Mouse (Mus musculus) myocyte (in vitro differentiated cells): ENCODE data around the gene Exoc7. TPM values are rescaled to one million over a fixed set of nuclear protein-coding genes. Genes with fewer than 3 reads are reported as not detected.

Experiments used
- H3K27me3 ChIP-seq: one replicate; pipeline ENCODE4 v1.6.1; 2011; ENCODE audit not compliant: control insufficient read depth, insufficient read depth, insufficient read length
- H3K36me3 ChIP-seq: one replicate; pipeline ENCODE4 v1.6.1; 2011; ENCODE audit not compliant: control insufficient read depth, insufficient read depth
- H3K4me2 ChIP-seq: one replicate; pipeline ENCODE4 v1.6.1; 2011; ENCODE audit warnings: low read depth, control low read depth
- H3K4me3 ChIP-seq: one replicate; pipeline ENCODE4 v1.5.1; 2011; ENCODE audit warnings: mild to moderate bottlenecking, control low read depth, moderate library complexity
- H3K79me2 ChIP-seq: one replicate; pipeline ENCODE4 v1.6.1; 2011; ENCODE audit not compliant: control insufficient read depth, insufficient read depth
- H3ac ChIP-seq: one replicate; pipeline ENCODE4 v1.6.1; 2011; ENCODE audit not compliant: control insufficient read depth, insufficient read length
- CEBPB ChIP-seq: IDR thresholded peaks from 2 replicates; pipeline ENCODE4 v1.6.1; 2011; ENCODE audit warnings: mild to moderate bottlenecking, moderate library complexity; ENCODE audit not compliant: poor library complexity, insufficient read depth, severe bottlenecking
- E2F4 ChIP-seq: IDR thresholded peaks from one replicate; pipeline ENCODE4 v1.6.1; 2011; ENCODE audit warnings: mild to moderate bottlenecking, control low read depth, moderate library complexity; ENCODE audit not compliant: insufficient read depth
- MAX ChIP-seq: IDR thresholded peaks from one replicate; pipeline ENCODE4 v1.6.1; 2011; ENCODE audit warnings: low read depth, mild to moderate bottlenecking, control low read depth
- MYOD1 ChIP-seq, 3 experiments: IDR thresholded peaks; one replicate each; pipeline ENCODE4 v1.6.1; 2011; ENCODE audit warnings: control low read depth in 2 of 3, low read depth in 2 of 3, mild to moderate bottlenecking in 2 of 3, moderate library complexity in 1 of 3; ENCODE audit not compliant: insufficient read length in 2 of 3, control insufficient read depth in 1 of 3
- MYOG ChIP-seq, 3 experiments: IDR thresholded peaks; one replicate each; pipeline ENCODE4 v1.6.1; 2011; ENCODE audit warnings: control low read depth in 2 of 3, low read depth in 2 of 3, mild to moderate bottlenecking in 2 of 3; ENCODE audit not compliant: insufficient read length in 2 of 3, control insufficient read depth in 1 of 3, insufficient read depth in 1 of 3
- POLR2A ChIP-seq: IDR thresholded peaks from one replicate; pipeline ENCODE4 v1.6.1; 2011; ENCODE audit warnings: low read depth, mild to moderate bottlenecking, control low read depth, moderate library complexity; ENCODE audit not compliant: insufficient read length
- POLR2AphosphoS2 ChIP-seq: IDR thresholded peaks from one replicate; pipeline ENCODE4 v1.6.1; 2011; ENCODE audit warnings: low read depth, control low read depth; ENCODE audit not compliant: insufficient read length
- REST ChIP-seq: IDR thresholded peaks from one replicate; pipeline ENCODE4 v1.6.1; 2011; ENCODE audit warnings: mild to moderate bottlenecking, control low read depth, moderate library complexity; ENCODE audit not compliant: insufficient read depth, insufficient read length
- SRF ChIP-seq: IDR thresholded peaks from one replicate; pipeline ENCODE4 v1.6.1; 2011; ENCODE audit warnings: low read depth; ENCODE audit not compliant: control insufficient read depth, insufficient read length
- TCF12 ChIP-seq: IDR thresholded peaks from one replicate; pipeline ENCODE4 v1.6.1; 2011; ENCODE audit warnings: mild to moderate bottlenecking, control low read depth; ENCODE audit not compliant: poor library complexity, insufficient read depth, severe bottlenecking
- TCF3 ChIP-seq: IDR thresholded peaks from one replicate; pipeline ENCODE4 v1.6.1; 2011; ENCODE audit warnings: low read depth, control low read depth; ENCODE audit not compliant: insufficient read length
- USF1 ChIP-seq: IDR thresholded peaks from one replicate; pipeline ENCODE4 v1.6.1; 2011; ENCODE audit warnings: low read depth, mild to moderate bottlenecking, control low read depth, moderate library complexity
- polyA plus RNA-seq: library from polyadenylated mRNA; unstranded; fragments of >200 nt; fragmentation: generic; extraction: Trizol; gene quantifications from one replicate; pipeline ENCODE4 v1.2.1, GENCODE M21; 2012; ENCODE audit warnings: missing spikeins

Exoc7 gene
- polyA plus RNA-seq, 1 experiment: 55.0 TPM

- Histone ChIP-seq H3K27me3 (no peaks in the 10 kb centered on the region), H3K4me3 (no peak overlapping the region), H3K4me2 (no peak overlapping the region), H3ac (no peak overlapping the region), H3K79me2 (no peaks in the 10 kb centered on the region), H3K36me3 (peaks cover 4% of the 10 kb centered on the region)
- TF ChIP-seq MYOD1 (IDR thresholded peaks at IDR 0.05; ENCODE audit: control insufficient read depth in 1 of 3, insufficient read length in 2 of 3, low read depth in 2 of 3): peak in 1 of 3 experiments; percentile 83
- no peak for TF ChIP-seq MAX
- no peak for TF ChIP-seq CEBPB
- TF ChIP-seq MYOG (IDR thresholded peaks at IDR 0.05; ENCODE audit: control insufficient read depth in 1 of 3, insufficient read depth in 1 of 3, insufficient read length in 2 of 3, low read depth in 2 of 3): peak in 1 of 3 experiments; percentile 62
- no peak for TF ChIP-seq TCF12
- no peak for TF ChIP-seq E2F4
- TF ChIP-seq POLR2A: no peak
- TF ChIP-seq POLR2AphosphoS2: no peak
- no peak for TF ChIP-seq USF1
- no peak for TF ChIP-seq REST
- TF ChIP-seq TCF3: no peak
Observed at GRCm38 (mm10) chr11:116347955-116348354, 40.9 kb upstream of the Exoc7 start.

- Histone ChIP-seq H3K4me3 (no peak overlapping the region), H3K79me2 (no peaks in the 10 kb centered on the region), H3ac (no peak overlapping the region), H3K4me2 (no peak overlapping the region), H3K36me3 (peaks cover 4% of the 10 kb centered on the region), H3K27me3 (no peaks in the 10 kb centered on the region)
- TF ChIP-seq SRF (no peak), TCF12 (no peak), MYOD1 (IDR thresholded peaks at IDR 0.05; ENCODE audit: control insufficient read depth in 1 of 3, insufficient read length in 2 of 3, low read depth in 2 of 3) (peak in 2 of 3 experiments; percentile 41 to 83), E2F4 (no peak), MYOG (IDR thresholded peaks at IDR 0.05; ENCODE audit: control insufficient read depth in 1 of 3, insufficient read depth in 1 of 3, insufficient read length in 2 of 3, low read depth in 2 of 3) (peak; percentile 13 to 87 (median 51))
Observed at GRCm38 (mm10) chr11:116347012-116347411, 40.0 kb upstream of the Exoc7 start.

- Histone ChIP-seq H3K79me2 (no peaks in the 10 kb centered on the region), H3K4me2 (no peak overlapping the region), H3ac (no peak overlapping the region), H3K36me3 (no peaks in the 10 kb centered on the region), H3K4me3 (no peak overlapping the region), H3K27me3 (no peaks in the 10 kb centered on the region)
- TF ChIP-seq CEBPB: no peak
- no peak for TF ChIP-seq MAX
- no peak for TF ChIP-seq TCF12
- no peak for TF ChIP-seq E2F4
- TF ChIP-seq POLR2AphosphoS2: no peak
- TF ChIP-seq REST: no peak
- TF ChIP-seq USF1: no peak
- TF ChIP-seq TCF3: no peak
- no peak for TF ChIP-seq SRF
- TF ChIP-seq MYOD1 (IDR thresholded peaks at IDR 0.05; ENCODE audit: control insufficient read depth in 1 of 3, insufficient read length in 2 of 3, low read depth in 2 of 3): no peak
- TF ChIP-seq POLR2A: no peak
- TF ChIP-seq MYOG (IDR thresholded peaks at IDR 0.05; ENCODE audit: control insufficient read depth in 1 of 3, insufficient read depth in 1 of 3, insufficient read length in 2 of 3, low read depth in 2 of 3): no peak
Observed at GRCm38 (mm10) chr11:116342069-116342791, 35.2 kb upstream of the Exoc7 start.

GRCm38 (mm10) chr11:116337531-116337930, 30.5 kb upstream of the Exoc7 start:
- H3K36me3 ChIP-seq: no peaks in the 10 kb centered on the region
- H3K4me3 ChIP-seq: no peak overlapping the region
- no peaks in the 10 kb centered on the region for H3K79me2 ChIP-seq
- H3ac ChIP-seq: no peak overlapping the region
- H3K27me3 ChIP-seq: no peaks in the 10 kb centered on the region
- no peak for TF ChIP-seq REST
- TF ChIP-seq POLR2A: no peak
- no peak for TF ChIP-seq MAX
- no peak overlapping the region for H3K4me2 ChIP-seq

- H3ac ChIP-seq: no peak overlapping the region
- H3K79me2 ChIP-seq: no peaks in the 10 kb centered on the region
- no peaks in the 10 kb centered on the region for H3K36me3 ChIP-seq
- TF ChIP-seq E2F4: no peak
- no peak for TF ChIP-seq TCF3
- no peak for TF ChIP-seq USF1
- TF ChIP-seq POLR2AphosphoS2: no peak
- TF ChIP-seq TCF12: no peak
- no peak for TF ChIP-seq MYOG (IDR thresholded peaks at IDR 0.05; ENCODE audit: control insufficient read depth in 1 of 3, insufficient read depth in 1 of 3, insufficient read length in 2 of 3, low read depth in 2 of 3)
- TF ChIP-seq POLR2A: no peak
- no peak for TF ChIP-seq SRF
- no peak for TF ChIP-seq CEBPB
- H3K27me3 ChIP-seq: no peaks in the 10 kb centered on the region
- no peak overlapping the region for H3K4me3 ChIP-seq
- H3K4me2 ChIP-seq: no peak overlapping the region
Observed at GRCm38 (mm10) chr11:116337000-116337399, 30.0 kb upstream of the Exoc7 start.
